Mouse (Mus musculus): Measurements from ENCODE around the gene Atp2a3.

GRCm38 (mm10) chr11:73036077-73036476 lies 75.1 kb downstream of the Atp2a3 start:
- TF ChIP-seq TAL1 (IDR thresholded peaks at IDR 0.05; ENCODE audit: low read length) (no peak), GATA1 (IDR thresholded peaks at IDR 0.05; ENCODE audit: low read length) (no peak)

Data from erythroblast, embryonic 14.5 days (primary cell).